Mouse (Mus musculus): ENCODE data around the gene Bhlha15.

Bhlha15 gene

GRCm38 (mm10) chr5:144189950-144190583, at the start of gene Bhlha15:
Gene Bhlha15 (plus strand): TSS chr5:144190286.
- DNase-seq (ENCODE audit: low spot score), result peak; percentile 76

- no peak for DNase-seq (ENCODE audit: low spot score)
These were observed 46.6 kb upstream of the Bhlha15 start for GRCm38 (mm10) chr5:144143531-144143930.

GRCm38 (mm10) chr5:144146898-144147297, 43.2 kb upstream of the Bhlha15 start:
- DNase-seq (ENCODE audit: low spot score), result no peak

- DNase-seq (ENCODE audit: low spot score), result no peak
These were observed 40.6 kb upstream of the Bhlha15 start for GRCm38 (mm10) chr5:144149530-144149929.

- no peak for DNase-seq (ENCODE audit: low spot score)
These were observed 38.8 kb upstream of the Bhlha15 start for GRCm38 (mm10) chr5:144151270-144151669.

- peak; percentile 73 for DNase-seq (ENCODE audit: low spot score)
These were observed 35.6 kb upstream of the Bhlha15 start for GRCm38 (mm10) chr5:144154528-144154927.

- DNase-seq (ENCODE audit: low spot score), result peak; percentile 69
These were observed 31.5 kb upstream of the Bhlha15 start for GRCm38 (mm10) chr5:144158604-144159003.

GRCm38 (mm10) chr5:144159137-144159536, 30.9 kb upstream of the Bhlha15 start:
- no peak for DNase-seq (ENCODE audit: low spot score)

- DNase-seq (ENCODE audit: low spot score), result no peak
These were observed 27.8 kb upstream of the Bhlha15 start for GRCm38 (mm10) chr5:144162080-144162812.

GRCm38 (mm10) chr5:144162813-144163517, 27.1 kb upstream of the Bhlha15 start:
- DNase-seq (ENCODE audit: low spot score), result no peak

- no peak for DNase-seq (ENCODE audit: low spot score)
These were observed 24.3 kb upstream of the Bhlha15 start for GRCm38 (mm10) chr5:144165756-144166155.

GRCm38 (mm10) chr5:144169275-144169975, 20.7 kb upstream of the Bhlha15 start:
- DNase-seq (ENCODE audit: low spot score), result no peak

- DNase-seq (ENCODE audit: low spot score), result no peak
These were observed 16.4 kb upstream of the Bhlha15 start for GRCm38 (mm10) chr5:144173648-144174047.

- DNase-seq (ENCODE audit: low spot score), result no peak
These were observed 11.9 kb upstream of the Bhlha15 start for GRCm38 (mm10) chr5:144178216-144178615.

- DNase-seq (ENCODE audit: low spot score), result no peak
These were observed 8.8 kb upstream of the Bhlha15 start for GRCm38 (mm10) chr5:144181249-144181648.

- no peak for DNase-seq (ENCODE audit: low spot score)
These were observed 7.4 kb upstream of the Bhlha15 start for GRCm38 (mm10) chr5:144182542-144183247.

GRCm38 (mm10) chr5:144183248-144183559, 6.9 kb upstream of the Bhlha15 start:
- DNase-seq (ENCODE audit: low spot score), result no peak

GRCm38 (mm10) chr5:144183647-144184335, 6.3 kb upstream of the Bhlha15 start:
- no peak for DNase-seq (ENCODE audit: low spot score)

- no peak for DNase-seq (ENCODE audit: low spot score)
These were observed 5.6 kb upstream of the Bhlha15 start for GRCm38 (mm10) chr5:144184350-144185045.

- DNase-seq (ENCODE audit: low spot score), result no peak
These were observed 1.7 kb upstream of the Bhlha15 start for GRCm38 (mm10) chr5:144188422-144188821.

- no peak for DNase-seq (ENCODE audit: low spot score)
These were observed 759 bp upstream of the Bhlha15 start for GRCm38 (mm10) chr5:144189327-144189726.

All from testis, postnatal 10 days (tissue).